Mouse (Mus musculus) layer of hippocampus, adult 2 months (tissue): Measurements from ENCODE around the gene Ndufb3. TPM values are rescaled to one million over a fixed set of nuclear protein-coding genes. Genes with fewer than 3 reads are reported as not detected.
"Not testable (repeated sequence)": the region's sequence is repeated elsewhere in the genome, so short reads cannot be mapped to it uniquely, and the experiment has no call there.

Experiments used
- DNase-seq, 2 experiments: peaks; one replicate each; pipeline ENCODE4 v3.0.0; 2022; ENCODE audit warnings: low spot score in 2 of 2
- H3K27ac ChIP-seq: fragments of 200-600 bp; 2 replicates; pipeline ENCODE4 v1.8.1; 2022
- H3K4me3 ChIP-seq: fragments of 200-600 bp; 2 replicates; pipeline ENCODE4 v1.8.1; 2022; ENCODE audit warnings: mild to moderate bottlenecking
- CTCF ChIP-seq: fragments of 200-600 bp; conservative IDR thresholded peaks from 2 replicates; pipeline ENCODE4 v1.8.1; 2022; ENCODE audit warnings: antibody characterized with exemption, mild to moderate bottlenecking, moderate library complexity
- total RNA-seq, 2 experiments: library from RNA; stranded (reverse); gene quantifications; 2 replicates each; pipeline ENCODE4 v1.2.3; 2021

Ndufb3 gene
- total RNA-seq, 2 experiments from 2014 or later: 109 to 111 TPM

DNA sequence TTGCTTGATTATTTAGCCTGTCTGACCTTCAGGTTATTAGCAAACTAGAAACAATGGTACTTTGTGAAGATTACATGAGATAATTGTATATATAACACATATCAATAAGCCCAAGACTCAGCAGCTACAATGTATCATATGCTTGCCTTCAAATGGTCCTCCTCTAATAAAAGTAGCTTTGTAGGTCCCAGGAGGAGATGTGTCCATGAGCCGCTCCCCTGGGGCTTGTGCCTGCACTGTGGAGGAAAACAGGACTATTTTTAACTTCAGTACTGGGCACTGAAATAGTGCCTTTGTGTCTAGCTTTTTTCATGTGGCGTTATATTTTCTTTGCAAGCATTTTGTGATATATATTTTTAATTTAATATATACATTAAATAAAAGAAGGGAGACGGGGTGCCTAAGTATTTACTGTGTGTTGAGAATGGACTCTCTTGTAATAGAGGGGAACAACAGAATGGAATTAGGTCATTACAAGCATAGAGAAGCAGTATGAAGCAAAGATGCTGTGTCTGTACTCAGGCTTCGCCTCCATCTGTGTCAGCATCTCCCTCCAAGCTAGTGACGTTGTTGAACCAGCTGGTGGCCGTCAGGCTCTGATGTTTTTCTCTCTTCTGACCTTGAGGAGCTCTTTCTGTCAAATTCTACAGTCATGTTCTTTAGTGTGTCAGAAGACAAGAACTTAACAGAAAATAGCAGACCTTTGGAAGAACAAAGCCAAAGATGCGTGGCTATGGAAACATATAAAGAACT, 36.0 kb downstream of the Ndufb3 start:
- Histone ChIP-seq H3K4me3 (no peak overlapping the region), H3K27ac (peak overlapping the region; percentile 82)
- TF ChIP-seq CTCF: no peak
- peak; percentile 37 to 50 for DNase-seq

DNA sequence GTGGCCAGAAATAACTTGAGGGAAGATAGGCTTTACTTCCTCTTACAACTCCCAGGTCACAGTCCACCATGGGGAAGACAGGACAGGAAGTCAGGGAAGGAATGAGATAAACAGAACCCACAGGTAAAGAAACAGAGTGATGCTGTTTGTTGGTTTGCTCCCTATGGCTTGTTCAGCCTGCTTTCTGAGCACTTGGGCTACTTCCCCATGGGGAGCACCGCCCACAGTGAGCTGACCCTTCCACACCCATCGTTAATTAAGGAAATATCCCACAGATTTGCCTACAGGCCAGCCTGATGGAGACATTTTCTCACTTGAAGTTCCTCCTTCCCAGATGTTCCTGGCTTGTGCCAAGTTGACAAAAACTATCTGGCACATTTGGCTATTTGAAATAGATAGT, 42.7 kb downstream of the Ndufb3 start:
- DNase-seq, H3K27ac ChIP-seq, H3K4me3 ChIP-seq: not testable (repeated sequence)

Other genes starting within 250 kb of the Ndufb3 start
- gene Bzw1, start 193.5 kb upstream of the Ndufb3 start, total RNA-seq: 100 to 1,000 TPM; 108 to 111 TPM
- 100 to 1,000 TPM; 104 to 159 TPM for gene Clk1, start 162.3 kb upstream of the Ndufb3 start, total RNA-seq
- 10 to 100 TPM; 17.6 to 21.3 TPM for gene Nif3l1, start 141.2 kb upstream of the Ndufb3 start, total RNA-seq
- gene Ppil3, start 140.9 kb upstream of the Ndufb3 start, total RNA-seq: 10 to 100 TPM; 27.5 to 31.3 TPM
- 10 to 100 TPM; 24.7 to 27.9 TPM for gene Orc2, start 81.3 kb upstream of the Ndufb3 start, total RNA-seq
- gene Fam126b, start 61 bp upstream of the Ndufb3 start, total RNA-seq: 100 to 1,000 TPM; 120 to 124 TPM
- gene Als2cr12, start 109.6 kb downstream of the Ndufb3 start, total RNA-seq: not detected
- 10 to 100 TPM; 32.9 to 35.2 TPM for gene Cflar, start 125.1 kb downstream of the Ndufb3 start, total RNA-seq
- gene Casp8, start 209.0 kb downstream of the Ndufb3 start, total RNA-seq: 1 to 10 TPM; 1.9 to 2.1 TPM